Mouse (Mus musculus): ENCODE results near the gene 4933417A18Rik. TPM values are rescaled to one million over a fixed set of nuclear protein-coding genes. Genes with fewer than 3 reads are reported as not detected.

Gene 4933417A18Rik
- polyA plus RNA-seq, 1 experiment from 2014 or later, result not detected

DNA sequence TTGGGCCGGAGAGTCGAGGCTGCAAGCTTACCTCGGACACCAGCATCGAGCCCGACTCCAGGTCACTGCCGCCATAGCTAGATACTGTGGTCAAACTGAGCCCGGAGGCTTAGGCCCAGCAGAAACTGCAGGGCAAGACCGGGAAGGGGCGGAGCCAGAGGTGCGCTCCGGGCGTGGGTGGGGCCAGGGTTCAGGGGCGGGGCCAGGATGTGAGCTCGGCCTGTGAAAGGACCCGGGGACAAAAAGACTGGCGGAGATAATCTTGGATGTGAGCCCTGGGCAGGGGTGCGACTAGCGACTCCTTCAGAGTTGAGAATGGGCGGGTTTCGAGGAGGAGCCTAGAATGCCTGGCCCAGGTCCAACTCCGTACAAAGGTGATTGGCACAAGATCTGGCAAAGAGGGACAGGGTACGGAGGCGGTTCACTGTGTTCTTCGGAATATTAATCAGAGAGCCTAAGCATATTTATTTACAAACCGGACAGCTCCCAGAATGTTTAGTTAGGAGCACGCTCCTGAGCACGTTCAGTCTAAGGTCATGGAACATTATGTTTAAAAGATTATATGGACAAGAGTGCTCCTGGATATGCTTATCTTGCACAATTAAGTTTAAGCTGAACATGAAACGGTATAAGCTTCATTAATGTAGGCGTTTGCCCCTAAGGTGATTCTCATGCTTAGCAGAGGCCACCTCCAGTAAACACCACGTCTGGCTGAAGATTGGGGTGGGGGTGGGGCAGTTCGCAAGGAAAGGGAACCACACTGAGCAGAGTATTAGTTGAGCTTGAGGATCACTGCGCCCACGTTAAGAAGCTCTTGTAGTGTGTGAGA, 70.0 kb downstream of the 4933417A18Rik start:
- WGBS, result 2% methylated on average over 33 of the region's 33 CpGs
- Histone ChIP-seq H3K36me3 (ENCODE audit: control insufficient read depth, insufficient read depth, low read length) (peaks cover 4% of the 10 kb centered on the region; the same call in 1 of the 2 replicates), H3K4me3 (ENCODE audit: low read length) (peak overlapping the region; percentile 67), H3K9me3 (ENCODE audit: control insufficient read depth, low read length) (no peaks in the 10 kb centered on the region), H3K4me1 (ENCODE audit: control insufficient read depth, insufficient read depth, low read length) (peaks cover 12% of the 10 kb centered on the region), H3K4me2 (ENCODE audit: low read depth, low read length) (peak overlapping the region; percentile 82), H3K27ac (ENCODE audit: low read length) (peak overlapping the region; percentile 89), H3K27me3 (replicated peaks; ENCODE audit: control insufficient read depth, insufficient read depth, low read length) (no peaks in the 10 kb centered on the region), H3K9ac (ENCODE audit: low read depth, low read length) (peak overlapping the region; percentile 83)
- peak; percentile 98 for ATAC-seq

DNA sequence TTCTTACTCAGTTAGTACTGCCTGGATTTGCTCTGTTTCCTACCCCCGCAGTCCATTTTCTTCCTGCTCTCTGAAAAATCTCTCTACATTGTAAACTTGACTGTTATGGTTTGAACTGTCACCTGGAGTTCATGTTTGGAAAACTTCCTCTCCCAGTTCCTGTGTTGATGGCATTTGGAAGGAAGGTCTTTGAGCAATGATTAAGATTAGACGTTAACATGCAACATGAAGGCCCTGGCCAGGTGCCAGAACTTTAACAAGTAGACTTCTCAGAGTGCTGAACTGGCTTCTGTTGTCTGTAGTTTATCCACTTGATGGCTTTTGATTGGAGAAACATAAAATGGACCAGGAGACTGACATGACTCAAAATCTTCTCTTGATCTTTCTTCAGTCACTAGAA, 71.7 kb downstream of the 4933417A18Rik start:
- H3K36me3 ChIP-seq (ENCODE audit: control insufficient read depth, insufficient read depth, low read length), result no peaks in the 10 kb centered on the region
- H3K4me3 ChIP-seq (ENCODE audit: low read length), result no peak overlapping the region
- no peak overlapping the region for H3K27ac ChIP-seq (ENCODE audit: low read length)
- H3K4me2 ChIP-seq (ENCODE audit: low read depth, low read length), result no peak overlapping the region
- no peak overlapping the region for H3K9ac ChIP-seq (ENCODE audit: low read depth, low read length)
- peaks cover 12% of the 10 kb centered on the region for H3K4me1 ChIP-seq (ENCODE audit: control insufficient read depth, insufficient read depth, low read length)
- H3K9me3 ChIP-seq (ENCODE audit: control insufficient read depth, low read length), result no peaks in the 10 kb centered on the region
- H3K27me3 ChIP-seq (replicated peaks; ENCODE audit: control insufficient read depth, insufficient read depth, low read length), result no peaks in the 10 kb centered on the region
- 44% methylated on average over 2 of the region's 2 CpGs for WGBS
- no peak for ATAC-seq

Other genes with a start within 250 kb of the 4933417A18Rik start
- gene Fam50b, start 189.6 kb upstream of the 4933417A18Rik start, polyA plus RNA-seq (2015; fragmentation: Nextera tagmentation; extraction: Ambion mirVana), result not detected in 2 replicates
- 50.9 and 55.5 TPM in 2 replicates for gene Prpf4b, start 49.1 kb upstream of the 4933417A18Rik start, polyA plus RNA-seq (2015; fragmentation: Nextera tagmentation; extraction: Ambion mirVana)
- 0.54 and 1.2 TPM in 2 replicates for gene Fam217a, start 99 bp upstream of the 4933417A18Rik start, polyA plus RNA-seq (2015; fragmentation: Nextera tagmentation; extraction: Ambion mirVana)
- gene Eci3, start 39.4 kb downstream of the 4933417A18Rik start, polyA plus RNA-seq (2015; fragmentation: Nextera tagmentation; extraction: Ambion mirVana), result 3.4 and 3.5 TPM in 2 replicates
- gene Eci2, start 102.7 kb downstream of the 4933417A18Rik start, polyA plus RNA-seq (2015; fragmentation: Nextera tagmentation; extraction: Ambion mirVana), result 174 and 180 TPM in 2 replicates